Mouse (Mus musculus) kidney, postnatal 36 days (tissue): Measurements from ENCODE around the gene Nell2.

Source experiments
- DNase-seq, 2 experiments: peaks; one replicate each; pipeline ENCODE4 v3.0.0; 2021 to 2022; ENCODE audit warnings: mixed read lengths in 2 of 2

The Nell2 gene

DNA sequence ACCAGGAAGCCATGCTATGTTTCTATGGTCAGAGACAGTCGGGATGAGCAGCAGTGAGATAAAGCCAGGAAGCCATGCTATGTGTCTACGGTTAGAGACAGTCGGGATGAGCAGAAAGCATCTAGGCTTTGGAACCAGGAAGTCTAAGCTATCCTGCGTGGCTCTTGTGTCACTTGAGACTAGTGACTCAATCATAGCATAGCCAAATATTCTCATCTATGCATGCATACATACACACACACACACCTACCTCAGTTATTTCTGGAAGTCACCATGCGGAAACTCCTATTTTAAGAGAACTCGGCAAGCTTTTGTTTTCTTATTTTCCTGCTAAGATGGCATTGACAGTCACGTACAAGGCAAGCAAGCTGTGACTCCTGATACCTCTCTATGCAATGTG lies 457.5 kb downstream of the Nell2 start:
- DNase-seq, result no peak

DNA sequence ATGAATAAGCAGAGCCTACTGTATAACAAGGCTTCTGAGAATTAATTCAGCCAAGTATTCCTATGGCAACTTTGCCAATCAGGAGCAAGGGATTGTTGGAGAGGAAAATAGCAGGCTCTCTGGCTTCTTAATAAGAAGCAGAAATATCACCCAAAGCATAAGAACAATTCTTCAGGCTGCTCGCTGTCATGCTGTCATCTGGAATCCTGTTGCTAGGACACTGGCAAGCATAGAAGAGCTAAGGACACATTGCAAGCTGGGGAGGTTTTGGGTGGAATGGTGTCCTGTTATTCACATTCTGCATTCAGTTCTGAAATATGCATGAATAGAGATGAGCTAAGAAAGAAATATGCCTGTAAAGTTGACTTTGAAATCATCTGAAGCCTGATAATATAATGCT lies 459.6 kb downstream of the Nell2 start:
- DNase-seq, result no peak

DNA sequence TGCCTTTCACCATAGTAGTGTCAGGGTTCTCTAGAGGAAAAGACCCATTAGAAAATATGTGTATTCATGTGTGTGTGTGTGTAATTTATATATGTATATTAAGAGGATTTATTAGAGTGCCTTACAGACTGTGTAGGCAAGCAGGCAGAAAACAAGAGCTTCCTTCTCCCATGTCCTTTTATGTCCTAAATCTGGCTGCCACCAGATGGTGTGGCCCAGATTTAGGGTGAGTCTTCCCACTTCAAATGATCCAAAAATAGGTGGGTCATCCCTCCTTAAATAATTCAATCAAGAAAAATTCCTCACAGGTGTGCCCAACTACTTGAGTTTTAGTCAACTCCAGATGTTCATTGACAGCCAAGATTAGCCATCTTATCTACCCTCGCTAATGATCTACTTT lies 460.3 kb downstream of the Nell2 start:
- no peak for DNase-seq

DNA sequence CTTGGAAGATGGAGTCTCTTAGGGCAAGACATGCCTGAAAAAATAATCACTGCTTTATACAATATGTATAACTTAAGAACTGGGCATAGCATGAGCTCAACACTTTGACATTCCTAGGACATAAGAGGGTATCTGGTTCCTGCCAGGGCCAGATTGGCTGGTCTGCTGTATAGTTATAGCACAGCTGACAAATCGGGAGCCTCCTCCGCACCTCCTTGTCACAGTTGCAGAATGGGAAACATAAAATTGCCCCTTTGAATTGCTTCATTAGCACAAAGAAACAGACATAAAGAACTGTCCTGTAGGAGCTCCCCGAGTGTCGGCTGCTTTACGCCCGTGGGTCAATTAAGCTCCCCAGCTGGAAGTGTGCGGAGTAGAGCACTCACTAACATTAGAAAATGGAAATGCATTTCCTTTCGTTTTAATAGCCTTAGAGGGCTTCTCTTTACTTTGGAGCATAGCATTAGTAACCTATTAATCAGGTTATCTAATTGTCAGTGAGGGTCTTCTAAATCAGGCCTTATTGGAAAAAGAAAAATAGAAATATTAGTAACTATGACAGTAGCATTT lies 473.2 kb downstream of the Nell2 start:
- DNase-seq, result no peak

DNA sequence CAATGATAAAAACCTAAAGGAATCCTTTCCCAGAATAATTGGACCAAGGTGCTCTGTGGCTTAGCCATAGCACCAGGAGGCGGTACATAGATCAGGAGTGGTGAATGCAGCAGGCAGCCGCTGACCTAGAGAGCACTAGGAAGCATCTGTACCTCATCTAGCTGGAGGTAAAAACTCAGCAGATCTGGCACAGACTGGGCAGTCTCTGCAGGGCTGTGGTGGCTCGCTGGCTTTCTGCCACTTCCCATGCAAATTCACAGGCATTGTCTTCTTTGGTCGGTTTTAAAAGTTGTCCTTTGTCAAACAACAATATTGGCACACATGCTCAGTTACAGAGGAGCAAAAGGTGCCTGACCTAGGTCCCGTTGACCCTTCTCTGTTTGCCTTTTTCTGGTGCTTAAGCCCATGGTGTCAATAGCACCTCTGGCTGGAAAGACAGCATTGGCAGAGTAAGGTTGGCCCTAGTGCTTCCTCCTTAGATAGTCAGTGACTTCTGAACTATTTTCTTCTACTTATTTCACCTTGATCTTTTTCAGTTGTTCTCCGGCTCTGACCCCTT lies 479.1 kb downstream of the Nell2 start:
- no peak for DNase-seq

DNA sequence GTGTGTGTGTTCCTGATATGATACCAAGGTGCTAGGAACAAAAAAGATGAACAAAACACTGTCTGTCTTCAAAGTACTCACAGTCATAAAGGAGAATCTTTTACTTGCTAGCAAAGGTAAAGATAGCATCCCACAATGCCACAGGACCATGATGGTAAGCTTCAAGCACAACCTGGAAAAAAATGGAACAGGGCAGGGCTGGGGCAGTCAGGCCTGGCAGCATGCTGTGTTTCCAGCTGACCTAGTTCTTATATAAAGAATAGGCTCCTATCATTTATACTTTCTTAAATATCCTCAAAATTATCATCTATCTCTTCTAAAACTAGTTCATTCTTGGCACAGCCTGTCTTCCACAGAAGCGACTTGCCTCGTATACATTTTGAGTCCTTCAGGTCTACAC lies 480.9 kb downstream of the Nell2 start:
- DNase-seq, result no peak

DNA sequence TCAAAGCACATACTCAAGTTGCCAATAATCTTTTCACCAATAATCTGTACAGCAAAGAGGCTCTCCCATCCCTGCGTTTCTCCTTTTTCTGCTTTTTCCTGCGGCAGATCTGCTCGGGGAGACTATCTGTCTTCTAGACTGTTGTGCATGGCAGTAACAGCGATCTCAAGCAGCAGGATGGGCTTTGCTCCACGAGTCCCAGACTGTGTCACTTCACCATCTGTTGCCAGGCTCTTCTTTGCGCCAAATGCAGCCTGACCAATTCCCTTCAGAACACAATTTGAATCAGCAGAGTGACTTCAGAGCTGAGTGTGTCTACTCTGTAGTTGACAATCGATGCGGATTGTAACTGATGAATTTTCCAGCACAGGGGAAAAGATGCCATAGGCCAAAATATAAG lies 484.3 kb downstream of the Nell2 start:
- no peak for DNase-seq

DNA sequence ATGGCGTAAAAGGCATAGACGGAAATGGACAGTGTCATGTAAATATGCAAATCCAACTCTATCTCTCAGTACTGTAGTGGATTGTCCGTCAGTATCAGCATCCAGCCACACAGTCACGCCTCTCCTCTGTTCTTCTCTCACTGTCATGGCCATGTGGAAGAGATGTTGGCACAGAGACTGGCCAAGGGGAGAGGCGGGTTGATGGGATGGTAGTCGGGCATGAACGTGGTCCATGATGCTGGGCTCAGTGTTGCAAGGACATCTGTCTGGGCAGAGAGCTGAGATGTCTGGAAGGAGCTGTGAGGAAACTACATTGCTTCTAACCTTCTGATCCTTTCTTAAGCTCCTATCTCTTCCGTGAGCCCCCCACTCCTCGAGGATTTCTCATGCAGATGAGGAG lies 485.9 kb downstream of the Nell2 start:
- DNase-seq, result no peak

DNA sequence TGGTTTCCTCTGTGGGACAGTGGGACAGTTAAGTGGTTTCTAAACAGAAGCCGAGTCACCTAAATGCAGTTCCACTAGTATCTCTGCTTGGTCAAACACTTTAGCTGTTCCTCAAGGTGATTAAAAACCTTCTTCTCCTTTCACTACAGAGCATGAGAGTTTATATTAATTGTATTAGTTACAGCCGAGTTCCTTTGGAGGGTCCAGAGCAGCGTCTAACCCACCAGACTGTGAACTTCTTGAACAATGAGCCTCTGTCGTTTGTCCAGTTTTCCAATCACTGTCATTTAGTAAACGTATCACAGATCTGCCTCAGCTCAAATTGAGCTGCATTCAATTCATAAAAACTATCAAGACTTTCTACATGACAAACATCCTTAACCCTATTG lies 498.9 kb downstream of the Nell2 start:
- DNase-seq, result no peak

DNA sequence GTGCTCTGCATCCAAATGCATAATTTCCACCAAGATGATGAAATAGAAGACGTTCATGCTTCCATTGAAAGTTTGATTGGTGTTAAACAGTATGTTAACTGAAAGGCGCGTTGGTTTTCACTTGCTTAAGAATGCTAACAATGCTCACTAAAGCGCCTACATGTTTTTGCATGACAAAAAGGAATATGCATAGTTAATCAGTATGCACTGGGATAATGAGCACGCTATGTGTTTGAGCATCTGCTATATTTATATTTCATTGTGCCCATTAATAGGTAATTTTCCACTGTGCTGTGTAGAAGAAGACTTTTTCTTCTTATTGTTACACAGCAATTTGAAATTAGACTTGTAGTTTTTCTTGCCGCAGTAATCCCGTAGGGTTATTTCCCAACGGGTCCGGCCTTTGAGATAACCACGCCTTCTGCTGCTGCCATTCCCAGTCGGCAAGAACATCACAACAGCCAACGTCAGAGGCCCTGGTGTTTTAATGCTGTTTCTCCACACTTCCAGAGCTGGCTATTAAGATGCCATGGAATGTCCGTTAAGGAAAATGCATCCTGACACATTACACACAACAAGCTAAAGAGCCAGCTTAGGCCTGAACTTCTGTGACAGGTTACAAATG lies 499.4 kb downstream of the Nell2 start:
- DNase-seq, result no peak
